8 mouse cellular contexts compared by ENCODE assay signal in genomic region chr10:62946738-62947471, GRCm38 (mm10). TPM values are rescaled to one million over a fixed set of nuclear protein-coding genes. Genes with fewer than 3 reads are reported as not detected.
DNase-seq lines count a peak whose midpoint lies in the region; ATAC-seq and TF ChIP-seq lines count a peak whose summit lies in the region.

Dna2 (plus strand) TSS chr10:62947026.

- H3K36me3 ChIP-seq in G1E (replicated peaks) = peaks cover 54% of the 10 kb centered on the region
- H3K36me3 ChIP-seq in forebrain, embryonic 16.5 days (ENCODE audit: control insufficient read depth, insufficient read depth) = peaks cover 6% of the 10 kb centered on the region
- H3K36me3 ChIP-seq in lung, embryonic 15.5 days = peaks cover 33% of the 10 kb centered on the region

- peak; percentile 49 for ATAC-seq in G1E (ENCODE audit: extremely low read depth, insufficient number of reproducible peaks, low FRiP score, poor library complexity, severe bottlenecking)
- peak; percentile 96 for ATAC-seq in forebrain, embryonic 16.5 days
- ATAC-seq in lung, embryonic 15.5 days (ENCODE audit: borderline replicate concordance, extremely low read depth, low FRiP score, low TSS enrichment) = peak; percentile 90

- WGBS in forebrain, embryonic 16.5 days = under 1% methylated on average over 63 of the region's 68 CpGs
- WGBS in lung, embryonic 15.5 days = under 1% methylated on average over 65 of the region's 68 CpGs

- TF ChIP-seq CTCF in G1E (IDR thresholded peaks at IDR 0.05; ENCODE audit: low read depth, low read length) = no peak

- H3K4me2 ChIP-seq in forebrain, embryonic 16.5 days (ENCODE audit: low read length) = peak within 1 kb of the TSS; percentile 86
- H3K4me2 ChIP-seq in lung, embryonic 15.5 days = peak within 1 kb of the TSS; percentile 80

- peak within 1 kb of the TSS; percentile 79 for H3K9ac ChIP-seq in forebrain, embryonic 16.5 days (replicated peaks; ENCODE audit: low read depth, low read length)
- H3K9ac ChIP-seq in lung, embryonic 15.5 days = peak within 1 kb of the TSS; percentile 73

- no peaks in the 10 kb centered on the region for H3K27me3 ChIP-seq in G1E (ENCODE audit: insufficient read depth, low read length)
- no peaks in the 10 kb centered on the region for H3K27me3 ChIP-seq in forebrain, embryonic 16.5 days (replicated peaks; ENCODE audit: control insufficient read depth, insufficient read depth, low read length)
- H3K27me3 ChIP-seq in lung, embryonic 15.5 days = no peaks in the 10 kb centered on the region

- DNase-seq in G1E (ENCODE audit: low spot score) = peak; percentile 58
- peak; percentile 79 for DNase-seq in cerebellum, adult 11-12 months
- DNase-seq in heart, postnatal 4 days = peak; percentile 80
- DNase-seq in layer of hippocampus, adult 8-10 months (ENCODE audit: low spot score in 2 of 2) = peak; percentile 30 to 61
- peak; percentile 76 for DNase-seq in ovary, adult 18-20 months (ENCODE audit: low spot score)
- DNase-seq in thymus, postnatal 0 days (ENCODE audit: low spot score) = peak; percentile 88

- no peaks in the 10 kb centered on the region for H3K9me3 ChIP-seq in G1E (replicated peaks)
- H3K9me3 ChIP-seq in forebrain, embryonic 16.5 days (ENCODE audit: control insufficient read depth, low read length) = no peaks in the 10 kb centered on the region
- no peaks in the 10 kb centered on the region for H3K9me3 ChIP-seq in lung, embryonic 15.5 days

- H3K4me1 ChIP-seq in G1E (ENCODE audit: insufficient read depth, low read depth, low read length) = peaks cover 26% of the 10 kb centered on the region
- peaks cover 5% of the 10 kb centered on the region; the same call in 1 of the 2 replicates for H3K4me1 ChIP-seq in forebrain, embryonic 16.5 days (replicated peaks; ENCODE audit: control insufficient read depth, insufficient read depth, low read length)
- peaks cover 5% of the 10 kb centered on the region for H3K4me1 ChIP-seq in lung, embryonic 15.5 days

- H3K27ac ChIP-seq in forebrain, embryonic 16.5 days (ENCODE audit: low read length) = peak within 1 kb of the TSS; percentile 79
- H3K27ac ChIP-seq in lung, embryonic 15.5 days = peak within 1 kb of the TSS; percentile 88

- peak within 1 kb of the TSS; percentile 77 for H3K4me3 ChIP-seq in G1E (ENCODE audit: low read depth, low read length)
- H3K4me3 ChIP-seq in forebrain, embryonic 16.5 days (replicated peaks; ENCODE audit: low read length) = peak within 1 kb of the TSS; percentile 75
- peak within 1 kb of the TSS; percentile 64 for H3K4me3 ChIP-seq in lung, embryonic 15.5 days

RNA-seq across cellular contexts. Expression of gene Dna2, which starts in this region (rescaled TPM):
- 21.3 and 25.4 TPM in 2 replicates for total RNA-seq in G1E (2014; fragmentation: Nextera tagmentation)
- total RNA-seq in G1E (2017) = 21.4 and 24.5 TPM in 2 replicates
- 8.0 and 9.6 TPM in 2 replicates for polyA plus RNA-seq in G1E (2012)
- 6.6 and 8.8 TPM in 2 replicates for polyA plus RNA-seq in forebrain, embryonic 16.5 days (2015; fragmentation: Nextera tagmentation; extraction: Ambion mirVana)
- 10 to 100 TPM; 12.0 to 13.5 TPM for total RNA-seq in heart, postnatal 4 days (2021)
- 1 to 10 TPM; 1.7 to 2.5 (median 2.1) TPM for total RNA-seq in layer of hippocampus, adult 8-10 months (2022)
- polyA plus RNA-seq in lung, embryonic 15.5 days (2015; fragmentation: Nextera tagmentation; extraction: Ambion mirVana) = 17.4 and 17.9 TPM in 2 replicates
- polyA plus RNA-seq in thymus, postnatal 0 days (2015; fragmentation: Nextera tagmentation; extraction: Ambion mirVana) = 21.1 and 21.7 TPM in 2 replicates

Comparison
In these comparisons a context has a peak if more than half of its experiments do, and no peak if none do; other contexts are left out.
1. Peak in every context shown above with its lines: DNase-seq, ATAC-seq, H3K4me3 ChIP-seq and H3K27ac ChIP-seq.